Mouse (Mus musculus): ENCODE measurements around the gene Qrich2.
"Not testable (repeated sequence)": the region's sequence is repeated elsewhere in the genome, so short reads cannot be mapped to it uniquely, and the experiment has no call there.

The Qrich2 gene

GRCm38 (mm10) chr11:116411582-116411981 is 54.5 kb downstream of the Qrich2 start:
- DNase-seq (ENCODE audit: low spot score in 2 of 2), result no peak

- not testable (repeated sequence) for DNase-seq (ENCODE audit: low spot score in 2 of 2)
Measured at GRCm38 (mm10) chr11:116410415-116410814, 55.6 kb downstream of the Qrich2 start.

GRCm38 (mm10) chr11:116409008-116409407 is 57.0 kb downstream of the Qrich2 start:
- DNase-seq (ENCODE audit: low spot score in 2 of 2), result no peak

- no peak for DNase-seq (ENCODE audit: low spot score in 2 of 2)
Measured at GRCm38 (mm10) chr11:116406231-116406728, 59.8 kb downstream of the Qrich2 start.

- no peak for DNase-seq (ENCODE audit: low spot score in 2 of 2)
Measured at GRCm38 (mm10) chr11:116405601-116406000, 60.4 kb downstream of the Qrich2 start.

- DNase-seq (ENCODE audit: low spot score in 2 of 2), result no peak
Measured at GRCm38 (mm10) chr11:116400560-116400959, 65.5 kb downstream of the Qrich2 start.

GRCm38 (mm10) chr11:116398348-116398677 is 67.7 kb downstream of the Qrich2 start:
- no peak for DNase-seq (ENCODE audit: low spot score in 2 of 2)

- DNase-seq (ENCODE audit: low spot score in 2 of 2), result no peak
Measured at GRCm38 (mm10) chr11:116397517-116398347, 68.3 kb downstream of the Qrich2 start.

- DNase-seq (ENCODE audit: low spot score in 2 of 2), result no peak
Measured at GRCm38 (mm10) chr11:116396934-116397330, 69.1 kb downstream of the Qrich2 start.

- DNase-seq (ENCODE audit: low spot score in 2 of 2), result no peak
Measured at GRCm38 (mm10) chr11:116396276-116396933, 69.6 kb downstream of the Qrich2 start.

GRCm38 (mm10) chr11:116394769-116395168 is 71.3 kb downstream of the Qrich2 start:
- DNase-seq (ENCODE audit: low spot score in 2 of 2), result no peak
